Mouse (Mus musculus) ES-E14 (cell line): ENCODE measurements at regions not wholly inside any gene's neighbourhood (a gene's known extent, or its start where the extent isn't known, plus 50 kb on each side); places are given as distances from the start of the nearest gene placed in this dataset.

ENCODE experiments used
- DNase-seq: peaks from one replicate; pipeline ENCODE4 v3.0.0-alpha.2; 2013; ENCODE audit warnings: low read depth, low spot score
- H3K27ac ChIP-seq: 2 replicates; pipeline ENCODE4 v1.5.1; 2012; ENCODE audit warnings: low read depth, mild to moderate bottlenecking, low read length, moderate library complexity, mixed read lengths; ENCODE audit not compliant: poor library complexity, insufficient read depth, severe bottlenecking
- H3K36me3 ChIP-seq: 2 replicates; pipeline ENCODE4 v1.6.1; 2012; ENCODE audit warnings: mild to moderate bottlenecking, low read length, moderate library complexity, mixed read lengths; ENCODE audit not compliant: control insufficient read depth, poor library complexity, insufficient read depth, severe bottlenecking
- H3K4me1 ChIP-seq, 2 experiments: fragments of 150-350 bp in 1 of 2; sonication (generic) in 1 of 2; 2 replicates each; pipeline ENCODE4 v1.6.1; 2012; ENCODE audit warnings: low read length in 2 of 2, mild to moderate bottlenecking in 1 of 2, mixed read lengths in 1 of 2; ENCODE audit not compliant: control insufficient read depth in 2 of 2, insufficient read depth in 2 of 2, poor library complexity in 1 of 2
- H3K4me3 ChIP-seq, 2 experiments: fragments of 150-350 bp in 1 of 2; sonication (generic) in 1 of 2; 2 replicates each; pipeline ENCODE4 v1.5.1; 2012; ENCODE audit warnings: low read length in 2 of 2, low read depth in 1 of 2, mild to moderate bottlenecking in 1 of 2, mixed read lengths in 1 of 2; ENCODE audit not compliant: insufficient read depth in 1 of 2, poor library complexity in 1 of 2, severe bottlenecking in 1 of 2
- H3K9ac ChIP-seq: 2 replicates; pipeline ENCODE4 v1.6.1; 2012; ENCODE audit warnings: low read depth, mild to moderate bottlenecking, low read length, mixed read lengths; ENCODE audit not compliant: poor library complexity, insufficient read depth, severe bottlenecking
- H3K9me3 ChIP-seq: fragments of 150-350 bp; sonication (generic); 2 replicates; pipeline ENCODE4 v1.6.1; 2012; ENCODE audit warnings: low read depth, mild to moderate bottlenecking, low read length; ENCODE audit not compliant: control insufficient read depth, insufficient read depth
- CHD2 ChIP-seq: IDR thresholded peaks from 2 replicates; pipeline ENCODE4 v1.6.1; 2014; ENCODE audit warnings: mild to moderate bottlenecking, low read depth, low read length, inconsistent platforms
- HCFC1 ChIP-seq: IDR thresholded peaks from 2 replicates; pipeline ENCODE4 v1.6.1; 2012; ENCODE audit warnings: low read length, inconsistent platforms, borderline replicate concordance; ENCODE audit not compliant: insufficient read depth
- MAFK ChIP-seq: IDR thresholded peaks from 2 replicates; pipeline ENCODE4 v1.6.1; 2014; ENCODE audit warnings: mild to moderate bottlenecking, low read depth, low read length, inconsistent platforms; ENCODE audit not compliant: insufficient read depth
- ZC3H11A ChIP-seq: IDR thresholded peaks from 2 replicates; pipeline ENCODE4 v1.6.1; 2012; ENCODE audit warnings: low read depth, mild to moderate bottlenecking, inconsistent platforms, low read length, borderline replicate concordance
- ZNF384 ChIP-seq: IDR thresholded peaks from 2 replicates; pipeline ENCODE4 v1.6.1; 2012; ENCODE audit warnings: low read depth, low read length, inconsistent platforms
- in situ Hi-C, 2 experiments: fragments of 600-800 bp; cut with MboI; formaldehyde crosslinking; loops; one replicate each; pipeline ENCODE4 v1.15.1; 2025; ENCODE audit warnings: low sequenced_read_pairs in 2 of 2, inconsistent platforms in 1 of 2; ENCODE audit not compliant: unreplicated experiment in 2 of 2

DNA sequence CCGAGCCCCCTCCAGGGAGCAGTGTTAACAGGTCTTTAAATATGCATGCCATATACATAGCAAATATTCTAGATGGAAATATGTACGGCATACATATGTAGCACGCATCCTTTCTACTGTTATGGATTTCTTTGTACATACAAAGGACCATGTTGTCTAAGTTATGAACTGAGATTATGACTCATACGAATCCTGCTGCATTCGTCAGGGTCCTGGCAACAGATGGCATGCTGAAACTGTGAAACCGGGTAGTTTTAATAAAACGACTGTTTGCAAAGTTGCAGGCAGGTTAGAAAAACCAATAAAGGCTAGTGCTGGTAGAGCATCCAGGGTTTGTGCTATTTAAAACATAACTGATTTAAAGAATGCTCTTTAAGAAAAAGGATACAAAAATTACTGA, 88.8 kb upstream of the Tlk1 start:
- Histone ChIP-seq H3K4me3 (no peak overlapping the region), H3K9me3 (no peaks in the 10 kb centered on the region), H3K9ac (no peak overlapping the region), H3K36me3 (no peaks in the 10 kb centered on the region), H3K27ac (no peak overlapping the region), H3K4me1 (peaks cover 2 to 3% of the 10 kb centered on the region in 2 experiments; a peak in 2 of 4 replicates)
- in situ Hi-C loops: no loop called here
- TF ChIP-seq CHD2 (no peak), ZNF384 (no peak), MAFK (no peak)
- no peak for DNase-seq

DNA sequence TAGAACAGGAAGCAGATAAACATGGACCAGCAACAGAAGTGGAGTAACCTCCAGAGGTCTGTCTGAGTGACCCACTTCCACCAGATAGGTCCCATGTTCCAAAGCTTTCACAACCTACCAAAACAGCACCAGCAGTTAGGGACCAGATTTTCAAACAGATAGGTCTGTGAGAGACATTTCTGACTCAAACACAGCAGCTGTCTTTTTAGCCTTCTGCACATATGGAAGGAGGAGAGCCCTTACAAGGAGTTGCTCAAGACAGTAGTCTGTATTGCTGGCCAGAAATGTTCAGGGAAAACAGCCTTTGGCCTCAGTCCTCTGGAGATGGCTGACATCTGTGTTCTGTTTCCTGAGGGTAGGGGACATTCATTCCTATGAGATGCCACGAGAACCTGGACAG, 83.9 kb upstream of the Tlk1 start:
- no peak overlapping the region for H3K9ac ChIP-seq
- in situ Hi-C loops: no loop called here
- peaks cover 2 to 3% of the 10 kb centered on the region in 2 experiments; a peak in 1 of 4 replicates for H3K4me1 ChIP-seq
- no peak overlapping the region for H3K27ac ChIP-seq
- no peak overlapping the region for H3K4me3 ChIP-seq
- H3K9me3 ChIP-seq: no peaks in the 10 kb centered on the region
- no peak for DNase-seq
- H3K36me3 ChIP-seq: no peaks in the 10 kb centered on the region
- TF ChIP-seq ZC3H11A (no peak), ZNF384 (no peak), HCFC1 (no peak), CHD2 (no peak), MAFK (no peak)

DNA sequence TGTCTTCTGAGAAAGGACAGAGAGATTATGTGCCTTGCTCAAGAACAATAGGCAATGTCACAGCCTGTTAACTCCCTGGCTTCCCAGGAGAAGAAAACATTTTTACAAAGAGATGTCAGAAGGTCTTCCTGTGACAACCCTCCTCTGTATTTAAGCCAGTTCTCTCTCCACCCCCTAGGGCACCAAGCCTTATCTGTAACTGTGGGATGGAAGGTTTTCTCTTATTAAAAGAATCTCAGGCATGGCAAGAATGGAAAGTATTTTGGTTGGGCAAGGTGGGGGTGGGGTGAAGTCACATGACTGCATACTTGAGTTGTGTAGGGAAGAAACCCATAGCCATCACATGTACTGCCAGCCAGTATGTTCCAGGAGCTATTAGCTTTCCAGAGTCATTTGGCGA, 83.1 kb upstream of the Tlk1 start:
- Histone ChIP-seq H3K9ac (no peak overlapping the region), H3K9me3 (no peaks in the 10 kb centered on the region), H3K36me3 (no peaks in the 10 kb centered on the region), H3K27ac (no peak overlapping the region; the same call in 1 of the 2 replicates), H3K4me3 (no peak overlapping the region), H3K4me1 (peaks cover 2 to 3% of the 10 kb centered on the region in 2 experiments; a peak in 1 of 4 replicates)
- TF ChIP-seq ZNF384 (no peak), ZC3H11A (no peak), CHD2 (peak; percentile 33; the same call in 1 of the 2 replicates), MAFK (no peak), HCFC1 (no peak)
- in situ Hi-C loops: no loop called here
- peak; percentile 69 for DNase-seq

DNA sequence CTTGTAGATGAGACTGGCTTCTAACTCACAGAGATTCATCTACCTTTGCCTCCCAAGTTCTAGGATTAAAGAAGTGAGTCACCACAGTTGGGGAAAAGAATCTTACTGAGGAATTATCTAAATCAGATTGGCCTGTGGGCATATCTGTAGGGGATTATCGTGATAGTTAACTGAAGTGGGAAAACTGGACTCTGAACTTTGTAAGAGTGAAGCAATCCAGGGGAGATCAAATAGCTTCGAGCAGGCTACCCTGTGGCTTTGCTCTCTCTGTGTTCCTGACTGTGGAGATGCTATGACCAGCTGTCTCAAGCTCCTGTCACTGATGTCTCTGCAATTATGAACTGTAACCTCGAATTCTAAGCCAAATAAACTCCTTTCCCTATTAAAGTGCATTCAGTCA, 80.7 kb upstream of the Tlk1 start:
- no peak for TF ChIP-seq ZC3H11A
- no peak for TF ChIP-seq HCFC1
- no peak for TF ChIP-seq MAFK
- TF ChIP-seq CHD2: no peak
- no peak for TF ChIP-seq ZNF384
- in situ Hi-C loops: no loop called here
- Histone ChIP-seq H3K27ac (no peak overlapping the region), H3K4me3 (no peak overlapping the region), H3K4me1 (peaks cover 2 to 3% of the 10 kb centered on the region in 2 experiments; a peak in 1 of 4 replicates), H3K9ac (no peak overlapping the region), H3K36me3 (no peaks in the 10 kb centered on the region), H3K9me3 (no peaks in the 10 kb centered on the region)
- DNase-seq: no peak

DNA sequence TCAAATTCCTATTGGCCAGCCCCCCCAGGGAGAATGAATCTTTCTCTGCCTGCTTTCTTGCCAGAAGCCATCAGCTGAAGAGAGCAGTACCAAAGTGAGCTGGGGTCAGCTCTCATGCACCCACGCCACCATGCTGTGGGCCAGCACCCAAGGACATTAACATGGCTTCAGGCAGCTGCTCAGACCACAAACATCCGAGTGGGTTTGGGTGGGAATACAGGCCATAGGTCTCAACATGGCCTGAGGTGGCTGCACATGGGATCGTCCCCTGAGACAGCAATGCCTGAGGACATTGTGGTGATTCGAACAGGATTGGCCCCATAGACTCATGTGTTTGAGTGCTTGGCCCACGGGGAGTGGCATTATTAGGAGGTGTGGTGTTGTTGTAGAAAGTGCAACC, 78.9 kb upstream of the Tlk1 start:
- Histone ChIP-seq H3K36me3 (no peaks in the 10 kb centered on the region), H3K9ac (no peak overlapping the region), H3K9me3 (no peaks in the 10 kb centered on the region), H3K27ac (no peak overlapping the region), H3K4me1 (peaks cover 2 to 3% of the 10 kb centered on the region in 2 experiments; a peak in 1 of 4 replicates), H3K4me3 (no peak overlapping the region)
- TF ChIP-seq ZC3H11A: no peak
- no peak for TF ChIP-seq HCFC1
- in situ Hi-C loops: no loop called here
- DNase-seq: no peak
